Mouse (Mus musculus) cerebellum, postnatal 25 days (tissue): Measurements from ENCODE around the gene Gprin3.
A peak's percentile ranks its signal among the peaks of the same experiment; 100 is the strongest.

Experiments
- DNase-seq, 2 experiments: peaks; one replicate each; pipeline ENCODE4 v3.0.0; 2021; ENCODE audit warnings: mixed read lengths in 2 of 2

The Gprin3 gene

DNA sequence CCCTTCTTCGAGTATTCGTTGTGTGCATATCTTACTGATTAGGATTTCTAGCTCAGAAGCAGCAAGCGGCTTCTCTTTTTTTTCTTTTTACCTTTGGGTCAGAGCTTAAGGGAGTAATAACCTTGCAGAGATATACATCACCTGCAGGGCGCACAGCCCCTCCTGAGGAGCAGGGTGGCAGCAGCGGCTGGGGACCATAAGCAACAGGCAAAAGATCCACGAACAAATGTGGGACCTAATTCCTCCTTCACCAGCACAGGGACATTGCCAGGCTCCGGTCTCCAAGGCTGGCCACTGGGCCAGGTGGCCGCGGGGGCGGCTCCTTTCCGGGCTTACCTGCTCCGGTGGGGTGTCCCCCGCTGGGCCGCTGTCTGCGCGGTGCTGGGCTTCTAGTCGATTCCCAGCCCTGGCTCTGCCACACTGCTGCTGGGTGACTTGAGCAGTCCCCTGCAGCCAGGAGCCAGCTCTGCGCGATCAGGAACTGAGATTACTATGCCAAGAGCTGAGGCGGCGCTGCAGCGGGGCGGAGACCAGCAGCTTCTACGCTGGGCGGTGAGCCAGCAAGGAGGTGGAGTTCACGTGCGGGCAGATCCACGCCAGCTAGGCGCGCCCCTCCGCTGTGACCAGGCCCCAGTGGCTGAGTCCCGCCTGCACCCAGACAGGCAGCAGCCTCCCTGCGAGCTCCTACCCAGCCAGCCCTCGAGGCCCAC is at the start of gene Gprin3:
TSS of gene Gprin3 (minus strand) at position 471 of the 710 bp plus-strand sequence.
- peak; percentile 97 to 98 for DNase-seq

GRCm38 (mm10) chr6:59458861-59459260 is 32.8 kb upstream of the Gprin3 start:
- DNase-seq, result no peak

DNA sequence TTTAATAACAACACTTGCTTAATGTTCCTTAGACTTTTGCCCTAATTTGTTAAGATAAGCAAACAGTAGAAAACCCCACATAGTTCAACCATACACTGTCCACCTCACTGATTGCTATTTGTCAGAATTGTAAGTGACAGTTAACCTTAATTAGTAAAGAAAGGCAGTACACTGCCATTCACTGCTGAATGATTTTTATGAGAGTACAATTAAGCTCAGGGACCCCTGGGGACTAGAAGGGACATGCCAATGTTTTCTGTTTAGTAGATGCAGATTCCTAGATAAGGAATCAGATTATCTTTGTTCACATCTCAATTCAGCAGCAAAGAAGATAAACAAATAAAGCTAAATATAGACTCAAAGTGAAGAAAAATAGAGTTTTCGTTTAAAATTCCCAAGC is 30.0 kb upstream of the Gprin3 start:
- DNase-seq, result no peak

DNA sequence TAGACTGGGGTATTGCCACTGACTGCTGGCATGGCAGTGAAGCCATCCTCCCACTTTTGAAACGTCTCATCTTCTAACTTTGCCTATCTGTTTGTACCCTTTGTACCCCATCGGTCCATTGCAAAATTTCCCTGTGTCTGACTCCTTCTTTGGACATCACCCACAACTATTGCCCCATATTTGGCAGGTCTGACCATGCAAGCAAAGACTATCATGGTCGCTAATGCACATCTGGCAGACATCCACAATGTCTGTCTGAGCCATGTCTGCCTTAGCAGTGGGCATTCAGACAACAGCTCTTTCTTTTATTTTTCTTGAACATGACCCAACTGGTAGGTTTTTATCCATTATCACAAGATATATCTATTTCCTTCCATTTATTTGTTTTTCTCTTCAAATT is 25.3 kb upstream of the Gprin3 start:
- DNase-seq, result no peak

GRCm38 (mm10) chr6:59445101-59445503 is 19.0 kb upstream of the Gprin3 start:
- peak; percentile 59 to 78 for DNase-seq

GRCm38 (mm10) chr6:59435906-59436305 is 9.8 kb upstream of the Gprin3 start:
- DNase-seq, result no peak

DNA sequence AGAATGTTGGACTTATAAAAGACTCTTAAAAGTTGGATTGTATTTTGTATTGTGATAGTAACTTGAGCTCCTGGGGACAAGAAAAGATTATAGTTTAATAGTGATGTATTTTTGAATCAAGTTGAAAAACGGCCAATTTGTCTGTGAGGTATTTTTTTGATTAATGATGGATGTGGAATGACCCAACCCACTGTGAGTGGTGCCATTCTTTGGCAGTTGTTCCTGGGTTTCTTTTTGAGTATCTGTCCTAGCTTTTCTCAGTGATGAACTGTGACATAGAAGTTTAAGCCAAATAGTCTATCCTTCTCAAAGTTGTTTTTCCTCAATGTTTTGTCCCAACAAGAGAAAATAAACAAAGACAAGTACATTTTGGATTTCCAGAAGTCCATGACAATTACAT is 7.0 kb upstream of the Gprin3 start:
- no peak for DNase-seq

DNA sequence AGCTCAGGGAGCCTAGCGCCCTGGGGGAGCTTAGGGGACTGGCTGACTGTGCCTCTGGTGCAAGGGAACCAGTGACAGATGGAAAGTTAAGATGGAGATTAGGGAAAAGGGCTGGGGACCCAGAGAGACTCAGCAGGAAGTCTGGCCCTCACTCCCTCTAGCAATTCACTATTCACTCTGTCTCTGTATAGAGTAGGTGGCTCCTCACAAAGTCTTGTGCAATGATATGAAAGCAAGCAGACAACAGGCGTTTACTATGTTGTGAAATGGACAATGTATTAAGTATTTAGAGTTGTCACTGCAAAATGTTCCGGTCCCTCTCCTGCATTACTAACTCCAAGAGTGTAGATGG is 416 bp upstream of the Gprin3 start:
- no peak for DNase-seq

- peak in 1 of 2 experiments; percentile 49 for DNase-seq
Observed at GRCm38 (mm10) chr6:59424871-59425740, 988 bp downstream of the Gprin3 start.

- DNase-seq, result no peak
Observed at GRCm38 (mm10) chr6:59423836-59424235, 2.3 kb downstream of the Gprin3 start.

GRCm38 (mm10) chr6:59419264-59419663 is 6.8 kb downstream of the Gprin3 start:
- no peak for DNase-seq

- no peak for DNase-seq
Observed at GRCm38 (mm10) chr6:59418659-59419058, 7.4 kb downstream of the Gprin3 start.

DNA sequence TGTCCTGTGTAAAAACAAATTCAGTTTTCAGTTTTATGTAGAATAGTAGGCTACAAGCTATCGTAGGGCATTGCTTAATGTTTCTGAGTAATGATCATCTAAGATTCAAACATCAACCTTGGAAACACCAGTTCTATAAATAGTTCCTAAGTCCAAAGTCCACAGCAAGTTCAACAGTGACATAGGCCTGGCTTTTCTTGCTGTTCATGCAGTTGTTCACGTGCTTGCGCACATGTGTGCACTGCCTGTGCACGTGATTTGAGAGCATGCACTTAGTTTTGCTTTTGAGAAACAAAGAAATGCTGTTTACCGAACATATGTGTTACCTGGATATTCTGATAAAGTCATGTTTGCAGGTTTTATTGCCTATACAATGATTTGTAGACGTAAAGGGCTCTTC is 11.3 kb downstream of the Gprin3 start:
- DNase-seq, result no peak

GRCm38 (mm10) chr6:59412417-59413346 is 13.4 kb downstream of the Gprin3 start:
- DNase-seq, result no peak

GRCm38 (mm10) chr6:59409001-59409700 is 16.9 kb downstream of the Gprin3 start:
- DNase-seq, result no peak

GRCm38 (mm10) chr6:59407482-59407997 is 18.6 kb downstream of the Gprin3 start:
- DNase-seq, result no peak

DNA sequence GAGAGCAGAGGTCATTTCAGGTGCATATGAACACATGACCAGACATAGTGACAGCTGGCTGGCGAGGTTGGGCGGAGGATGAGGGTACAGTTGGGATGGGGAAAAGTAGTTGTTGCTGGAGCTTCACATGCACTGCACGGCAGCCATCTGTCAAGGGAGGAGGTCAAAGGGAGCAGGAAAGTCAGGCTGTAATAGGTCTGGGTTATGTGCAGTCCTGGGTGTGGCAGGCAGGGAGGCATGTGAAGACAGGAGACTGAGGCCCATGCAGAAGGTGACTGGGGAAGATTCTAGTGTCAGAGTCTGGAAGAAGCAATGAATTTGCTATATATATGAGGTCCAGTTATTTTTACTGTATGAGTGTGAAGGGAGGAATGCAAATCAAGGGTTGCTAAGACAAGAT is 35.9 kb downstream of the Gprin3 start:
- DNase-seq, result peak in 1 of 2 experiments; percentile 19

GRCm38 (mm10) chr6:59365300-59365699 is 60.8 kb downstream of the Gprin3 start:
- no peak for DNase-seq

GRCm38 (mm10) chr6:59363282-59363681 is 62.8 kb downstream of the Gprin3 start:
- DNase-seq, result no peak

- no peak for DNase-seq
Observed at GRCm38 (mm10) chr6:59354943-59355342, 71.2 kb downstream of the Gprin3 start.

DNA sequence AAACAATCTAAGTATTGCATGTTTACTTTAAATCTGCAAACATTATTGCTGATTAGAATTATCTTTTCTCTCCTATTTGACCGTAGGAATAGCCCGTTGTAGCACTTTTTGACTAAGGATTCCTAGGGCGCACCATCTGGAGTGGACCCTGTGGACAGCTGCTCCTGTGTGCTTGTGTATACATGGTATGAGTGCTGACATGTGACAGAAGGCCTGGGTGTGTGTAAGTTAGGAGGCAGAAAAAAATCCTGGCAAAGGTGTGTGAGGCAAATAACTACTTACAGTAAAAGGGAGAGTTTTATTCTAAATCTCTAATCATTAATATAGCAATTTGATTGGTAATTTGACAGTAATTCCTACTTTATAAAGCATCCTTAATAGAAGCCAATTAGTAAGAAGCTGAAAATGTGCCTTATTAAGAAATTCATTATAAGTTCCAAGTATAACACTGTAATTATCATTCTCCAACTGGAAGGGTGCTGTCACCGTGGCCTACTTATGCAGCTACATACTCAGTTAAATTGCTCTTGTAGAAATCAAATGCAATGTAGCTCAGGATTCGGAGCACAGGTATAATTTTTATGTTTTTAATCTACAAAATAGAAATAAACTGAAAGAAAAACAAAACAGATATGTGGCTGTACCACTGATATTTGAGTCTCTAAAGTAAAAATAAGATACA is 74.8 kb downstream of the Gprin3 start:
- peak; percentile 79 to 86 for DNase-seq

GRCm38 (mm10) chr6:59348673-59349072 is 77.4 kb downstream of the Gprin3 start:
- no peak for DNase-seq
